Mouse (Mus musculus) ovary, postnatal 14 days (tissue): ENCODE results near the gene Dusp13.
A peak's percentile ranks its signal among the peaks of the same experiment; 100 is the strongest.

ENCODE experiments used
- DNase-seq: peaks from one replicate; pipeline ENCODE4 v3.0.0; 2022; ENCODE audit warnings: low spot score

Gene Dusp13

GRCm38 (mm10) chr14:21747436-21748141, 3.4 kb downstream of the Dusp13 start:
- DNase-seq, result no peak

DNA sequence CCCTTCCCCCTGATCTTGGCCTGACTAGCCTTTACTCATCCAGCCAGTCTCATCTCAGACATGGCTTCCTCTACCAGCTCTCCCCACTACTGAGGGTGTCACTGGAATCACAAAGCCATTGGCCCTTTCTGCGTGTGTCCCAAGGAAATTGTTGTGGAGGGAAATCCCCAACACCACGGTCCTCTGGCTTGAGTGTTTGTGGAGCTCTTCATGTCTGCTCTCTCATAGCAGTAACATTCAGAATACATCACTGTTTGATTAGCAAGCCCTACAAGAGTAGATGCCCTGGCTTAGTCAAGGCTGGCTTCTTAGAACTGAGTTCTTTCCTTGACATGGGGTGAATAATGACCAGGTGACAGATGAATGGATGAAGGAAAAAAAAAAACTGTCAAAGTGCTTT, 4.1 kb downstream of the Dusp13 start:
- no peak for DNase-seq

- no peak for DNase-seq
These were observed 4.7 kb downstream of the Dusp13 start for GRCm38 (mm10) chr14:21746251-21746650.

GRCm38 (mm10) chr14:21745149-21745548, 5.8 kb downstream of the Dusp13 start:
- DNase-seq, result no peak

DNA sequence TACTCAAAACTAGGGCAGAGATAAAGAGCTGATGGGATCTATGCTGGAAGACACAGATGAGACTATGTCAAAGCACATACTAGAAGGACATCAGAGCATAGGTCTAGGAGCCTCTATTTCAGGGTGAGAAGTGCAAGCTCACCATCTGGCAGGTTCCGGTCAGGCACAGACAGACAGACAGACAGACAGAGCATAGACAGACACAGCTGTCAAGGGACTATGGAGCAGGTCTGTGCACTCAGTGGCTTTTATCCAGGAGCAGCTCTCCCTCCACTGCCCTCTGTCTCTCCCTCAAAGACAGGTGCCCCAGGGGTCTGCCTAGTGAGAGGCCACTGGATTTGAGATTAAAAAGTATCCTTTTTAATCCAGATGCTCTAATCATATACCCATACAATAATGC, 6.8 kb downstream of the Dusp13 start:
- DNase-seq, result no peak

GRCm38 (mm10) chr14:21742441-21742840, 8.5 kb downstream of the Dusp13 start:
- no peak for DNase-seq

GRCm38 (mm10) chr14:21741786-21742185, 9.2 kb downstream of the Dusp13 start:
- DNase-seq, result peak; percentile 82

DNA sequence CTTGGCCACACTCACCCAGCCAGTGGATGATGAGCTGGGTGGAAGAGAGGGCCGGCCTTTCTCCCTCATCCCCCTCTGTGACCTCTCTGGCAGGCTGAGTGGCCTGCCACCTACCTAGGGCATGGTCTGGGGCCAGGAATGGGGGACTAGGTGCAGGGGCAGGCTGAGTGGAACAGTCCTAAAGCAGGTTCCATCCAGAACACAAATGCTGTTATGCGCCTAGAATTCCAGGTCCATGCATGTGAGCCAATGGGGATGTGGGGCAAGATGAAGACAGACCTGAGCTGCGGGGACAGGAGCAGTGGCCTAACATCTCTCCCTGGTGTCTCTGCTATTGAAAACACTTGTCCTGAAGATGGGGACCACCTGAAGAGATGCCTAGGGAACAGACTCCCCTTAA, 9.7 kb downstream of the Dusp13 start:
- no peak for DNase-seq

- no peak for DNase-seq
These were observed 10.6 kb downstream of the Dusp13 start for GRCm38 (mm10) chr14:21740345-21740744.

DNA sequence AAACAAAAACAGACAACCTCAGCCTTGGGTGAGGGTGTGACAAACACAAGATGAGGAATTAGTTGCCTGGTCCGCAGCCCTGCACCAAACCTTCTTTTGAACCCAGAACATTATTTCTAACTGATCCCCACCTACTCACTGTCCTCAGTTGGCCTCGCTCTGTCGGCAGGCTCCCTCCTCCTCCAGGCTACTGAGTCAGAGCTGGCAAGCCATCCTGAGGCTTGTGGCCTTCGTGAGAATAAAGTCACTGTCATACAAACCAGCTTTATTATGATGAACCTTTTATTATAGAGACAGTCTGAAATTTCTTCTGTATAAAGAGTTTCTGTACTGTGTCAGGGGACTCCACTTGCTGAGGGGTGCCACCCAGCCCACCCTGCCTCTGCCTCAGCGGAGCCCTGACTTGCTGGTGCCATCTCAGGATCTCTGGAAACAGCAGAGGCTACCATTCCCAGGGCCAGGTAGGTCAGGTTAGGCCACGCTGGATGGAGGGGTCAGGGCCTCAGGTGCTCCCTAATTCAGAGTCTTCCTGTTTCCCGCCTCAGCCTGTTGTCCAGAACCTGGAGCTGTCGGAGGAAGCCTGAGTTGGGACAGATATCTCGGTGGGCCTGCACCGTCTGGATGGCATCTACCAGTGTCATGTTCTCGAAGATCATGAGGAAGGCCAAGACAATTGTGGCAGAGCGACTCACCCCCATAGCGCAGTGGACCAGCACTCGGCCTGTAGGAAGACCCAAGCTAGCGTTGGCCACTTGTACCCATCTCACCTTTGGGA, 17.7 kb downstream of the Dusp13 start:
- no peak for DNase-seq

DNA sequence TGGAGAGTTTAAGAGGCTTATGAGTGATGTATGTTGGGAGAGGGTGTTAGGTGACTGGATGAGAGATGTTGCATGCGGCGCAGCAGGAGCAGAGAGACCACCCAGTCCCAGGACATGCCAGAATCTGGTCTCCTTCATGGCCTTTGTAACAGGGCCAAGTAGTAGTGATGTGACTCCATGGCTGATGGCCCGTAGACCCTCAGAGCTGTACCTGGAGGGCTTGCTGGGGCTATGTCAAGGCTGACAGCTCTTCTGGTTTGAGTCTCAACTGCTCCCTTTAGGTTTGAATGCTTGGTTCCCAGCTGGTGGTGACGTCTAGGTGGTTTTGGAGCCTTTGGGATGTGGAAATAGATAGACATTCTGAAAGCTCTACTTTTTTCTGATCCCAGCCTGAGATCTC, 21.0 kb downstream of the Dusp13 start:
- DNase-seq, result no peak

GRCm38 (mm10) chr14:21729031-21729732, 21.8 kb downstream of the Dusp13 start:
- DNase-seq, result no peak

- DNase-seq, result no peak
These were observed 28.8 kb downstream of the Dusp13 start for GRCm38 (mm10) chr14:21722021-21722698.

DNA sequence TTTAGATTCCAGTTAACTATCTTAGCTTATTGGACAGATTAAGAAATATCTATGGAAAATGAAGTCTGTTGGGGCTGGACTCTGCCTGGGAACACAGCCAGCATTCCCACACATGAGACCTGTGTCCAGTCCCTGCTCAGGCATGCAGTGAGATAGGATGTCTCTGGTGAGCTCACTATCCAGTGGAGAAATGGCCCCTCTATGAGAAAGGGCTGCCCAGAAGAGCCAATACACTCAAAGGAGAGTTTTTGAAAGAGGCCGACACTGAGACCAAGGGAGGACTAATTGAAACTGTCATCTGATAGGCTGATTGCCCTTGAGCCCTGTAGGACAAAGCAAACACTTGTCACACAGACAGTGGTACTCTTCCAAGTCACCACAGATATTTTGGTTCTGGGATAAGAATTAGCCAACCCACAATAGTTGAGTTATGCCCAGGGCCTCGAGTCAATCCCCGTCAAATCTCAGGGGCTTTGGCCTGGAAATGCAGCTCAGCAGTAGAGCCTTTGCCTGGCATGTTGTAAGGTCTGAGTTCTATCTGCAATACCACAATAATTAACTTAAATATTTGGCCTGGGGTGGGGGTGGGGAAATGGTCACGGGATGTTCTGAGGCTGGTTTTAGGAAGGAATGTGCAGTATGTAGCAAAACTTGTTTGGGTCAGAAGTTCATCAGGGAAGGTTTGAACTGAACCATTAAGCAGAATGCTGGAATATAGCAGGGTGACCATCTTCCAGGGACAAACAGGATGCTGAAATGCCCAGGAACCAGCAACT, 30.4 kb downstream of the Dusp13 start:
- DNase-seq, result no peak

DNA sequence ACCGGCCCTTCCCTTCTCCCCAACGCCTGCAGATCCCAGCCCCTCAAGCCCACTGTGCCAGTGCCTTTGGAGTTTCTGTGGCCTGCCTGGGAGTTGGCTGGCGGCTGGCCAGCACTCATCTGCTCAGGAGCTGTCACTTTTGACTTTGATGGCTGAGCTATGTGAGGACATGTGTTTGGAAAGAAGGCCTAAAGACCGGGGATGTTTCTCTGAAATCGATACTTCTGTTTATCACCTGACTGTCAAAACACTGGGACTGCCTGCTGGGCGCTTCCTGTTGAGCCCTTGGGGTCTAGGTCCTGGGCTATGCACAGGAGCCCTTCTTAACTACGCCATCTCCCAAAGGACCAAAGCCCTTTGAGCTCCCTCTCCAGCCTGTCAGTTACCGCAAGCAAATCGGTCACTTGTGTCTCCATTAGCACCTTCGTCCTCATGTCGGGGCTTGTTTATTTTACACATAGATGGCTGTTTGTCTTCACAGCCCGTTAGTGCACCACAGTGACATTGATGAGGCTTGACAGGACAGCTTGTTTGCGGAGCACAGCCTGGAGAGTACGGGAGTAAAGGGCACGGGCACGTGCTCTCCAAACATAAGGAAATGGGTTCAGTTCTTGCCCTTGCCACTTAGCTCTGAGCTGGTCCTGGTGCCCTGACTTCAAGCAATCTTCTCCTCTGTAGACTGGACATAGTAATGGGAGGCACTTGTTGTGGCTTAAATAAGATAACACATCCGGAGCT, 31.2 kb downstream of the Dusp13 start:
- no peak for DNase-seq

- no peak for DNase-seq
These were observed 36.5 kb downstream of the Dusp13 start, which contains the start of gene Dupd1 for GRCm38 (mm10) chr14:21714486-21714885. TSS of gene Dupd1 (minus strand) at chr14:21714576.

DNA sequence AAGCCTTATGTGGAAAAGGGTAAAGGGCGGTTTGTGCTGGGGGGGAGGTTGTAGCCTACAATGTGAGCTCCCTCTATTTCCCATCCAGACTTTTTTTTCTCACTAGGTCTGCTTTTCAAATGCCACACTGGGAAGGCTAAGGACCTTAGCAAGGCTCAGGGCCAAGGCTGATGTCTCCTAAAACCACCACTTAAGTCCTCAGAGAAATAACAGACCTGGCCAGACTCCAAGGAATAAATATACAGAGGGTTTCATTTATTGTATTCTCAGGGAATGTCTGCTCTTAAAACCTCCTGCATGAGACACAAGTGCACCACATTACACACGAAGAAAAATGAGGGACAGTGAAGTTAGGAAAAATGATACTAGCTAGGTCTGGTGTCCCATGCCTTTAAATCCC, 39.8 kb downstream of the Dusp13 start:
- DNase-seq, result no peak

DNA sequence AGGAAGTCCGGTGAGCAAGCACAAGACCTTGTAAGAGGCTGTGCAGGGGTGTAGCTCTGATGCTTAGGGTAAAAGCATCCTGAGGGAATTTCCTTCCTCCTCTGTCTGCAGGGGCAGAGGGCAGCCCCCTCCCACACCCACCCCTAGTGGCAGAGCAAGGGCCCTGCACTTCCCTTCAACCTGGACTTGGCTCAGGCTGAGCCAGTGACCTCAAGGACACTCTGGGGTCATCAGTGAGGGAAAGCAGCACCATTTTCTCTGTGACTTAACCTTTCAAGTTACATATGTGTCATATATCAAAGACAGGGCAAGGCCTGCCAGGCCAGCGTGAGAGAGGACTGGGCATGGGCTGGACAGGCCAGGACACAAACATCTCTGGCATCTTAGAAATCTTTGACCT, 41.4 kb downstream of the Dusp13 start:
- DNase-seq, result no peak

GRCm38 (mm10) chr14:21706759-21707571, 44.0 kb downstream of the Dusp13 start:
- peak; percentile 16 for DNase-seq

GRCm38 (mm10) chr14:21705462-21705861, 45.5 kb downstream of the Dusp13 start:
- no peak for DNase-seq
